Mouse (Mus musculus) ES-Bruce4 (cell line): ENCODE measurements at regions not wholly inside any gene's neighbourhood (a gene's known extent, or its start where the extent isn't known, plus 50 kb on each side); places are given as distances from the start of the nearest gene placed in this dataset.

ENCODE experiments used
- H3K27ac ChIP-seq: 2 replicates; pipeline ENCODE4 v1.5.1; 2012; ENCODE audit warnings: low read length, inconsistent platforms; ENCODE audit not compliant: insufficient read depth
- H3K27me3 ChIP-seq: 2 replicates; pipeline ENCODE4 v1.6.1; 2012; ENCODE audit warnings: mild to moderate bottlenecking, low read length, inconsistent platforms; ENCODE audit not compliant: control insufficient read depth, poor library complexity, insufficient read depth, severe bottlenecking
- H3K36me3 ChIP-seq: 2 replicates; pipeline ENCODE4 v1.6.1; 2012; ENCODE audit warnings: inconsistent platforms, mild to moderate bottlenecking, low read length, moderate library complexity; ENCODE audit not compliant: control insufficient read depth, poor library complexity, insufficient read depth, severe bottlenecking
- H3K4me1 ChIP-seq: one replicate; pipeline ENCODE4 v1.8.1; 2011; ENCODE audit warnings: low read length; ENCODE audit not compliant: control insufficient read depth, insufficient read depth
- H3K4me3 ChIP-seq: 2 replicates; pipeline ENCODE4 v1.5.1; 2011; ENCODE audit warnings: low read depth, mild to moderate bottlenecking, low read length
- H3K9ac ChIP-seq: 2 replicates; pipeline ENCODE4 v1.6.1; 2012; ENCODE audit warnings: low read depth, mild to moderate bottlenecking, inconsistent platforms; ENCODE audit not compliant: poor library complexity, severe bottlenecking
- H3K9me3 ChIP-seq: replicated peaks from 2 replicates; pipeline ENCODE4 v1.6.1; 2012; ENCODE audit warnings: mild to moderate bottlenecking, low read length, inconsistent platforms; ENCODE audit not compliant: control insufficient read depth, poor library complexity, insufficient read depth, severe bottlenecking
- CTCF ChIP-seq: IDR thresholded peaks from one replicate; pipeline ENCODE4 v1.8.1; 2011; ENCODE audit warnings: low read depth, low read length
- EP300 ChIP-seq: IDR thresholded peaks from 2 replicates; pipeline ENCODE4 v1.6.1; 2011; ENCODE audit warnings: low read depth, low read length; ENCODE audit not compliant: insufficient read depth
- POLR2A ChIP-seq: IDR thresholded peaks from one replicate; pipeline ENCODE4 v1.8.1; 2011; ENCODE audit warnings: low read length; ENCODE audit not compliant: insufficient read depth

GRCm38 (mm10) chr10:98388543-98388942 lies 525.7 kb upstream of the Atp2b1 start:
- no peak overlapping the region for H3K27ac ChIP-seq
- TF ChIP-seq EP300: no peak
- TF ChIP-seq POLR2A: no peak
- TF ChIP-seq CTCF: no peak
- no peak overlapping the region for H3K4me3 ChIP-seq
- no peak overlapping the region for H3K9ac ChIP-seq
- H3K27me3 ChIP-seq: no peaks in the 10 kb centered on the region
- H3K4me1 ChIP-seq: no peaks in the 10 kb centered on the region
- no peaks in the 10 kb centered on the region for H3K9me3 ChIP-seq
- no peaks in the 10 kb centered on the region for H3K36me3 ChIP-seq

- TF ChIP-seq CTCF: no peak
- no peak for TF ChIP-seq EP300
- TF ChIP-seq POLR2A: no peak
- Histone ChIP-seq H3K36me3 (no peaks in the 10 kb centered on the region), H3K27ac (no peak overlapping the region), H3K4me1 (no peaks in the 10 kb centered on the region), H3K9me3 (no peaks in the 10 kb centered on the region), H3K9ac (no peak overlapping the region), H3K27me3 (no peaks in the 10 kb centered on the region), H3K4me3 (no peak overlapping the region)
Measured at GRCm38 (mm10) chr10:98399864-98400263, 514.3 kb upstream of the Atp2b1 start.

GRCm38 (mm10) chr10:98417807-98418743 lies 496.1 kb upstream of the Atp2b1 start:
- H3K36me3 ChIP-seq: no peaks in the 10 kb centered on the region
- H3K4me1 ChIP-seq: no peaks in the 10 kb centered on the region
- TF ChIP-seq CTCF (no peak), EP300 (no peak), POLR2A (no peak)
- no peak overlapping the region for H3K9ac ChIP-seq
- no peaks in the 10 kb centered on the region for H3K27me3 ChIP-seq
- no peaks in the 10 kb centered on the region for H3K9me3 ChIP-seq
- H3K27ac ChIP-seq: no peak overlapping the region
- no peak overlapping the region for H3K4me3 ChIP-seq

- no peak for TF ChIP-seq CTCF
- TF ChIP-seq POLR2A: no peak
- TF ChIP-seq EP300: no peak
- H3K36me3 ChIP-seq: no peaks in the 10 kb centered on the region
- no peaks in the 10 kb centered on the region for H3K9me3 ChIP-seq
- no peak overlapping the region for H3K4me3 ChIP-seq
- H3K9ac ChIP-seq: no peak overlapping the region
- H3K4me1 ChIP-seq: no peaks in the 10 kb centered on the region
- H3K27ac ChIP-seq: no peak overlapping the region
- H3K27me3 ChIP-seq: no peaks in the 10 kb centered on the region
Measured at GRCm38 (mm10) chr10:98424450-98424849, 489.8 kb upstream of the Atp2b1 start.

- H3K4me3 ChIP-seq: no peak overlapping the region
- TF ChIP-seq POLR2A (no peak), EP300 (no peak), CTCF (no peak)
- no peaks in the 10 kb centered on the region for H3K27me3 ChIP-seq
- H3K4me1 ChIP-seq: no peaks in the 10 kb centered on the region
- H3K9me3 ChIP-seq: no peaks in the 10 kb centered on the region
- H3K36me3 ChIP-seq: no peaks in the 10 kb centered on the region
- H3K27ac ChIP-seq: no peak overlapping the region
- H3K9ac ChIP-seq: no peak overlapping the region
Measured at GRCm38 (mm10) chr10:98434974-98435373, 479.2 kb upstream of the Atp2b1 start.

GRCm38 (mm10) chr10:98461538-98461937 lies 452.7 kb upstream of the Atp2b1 start:
- H3K36me3 ChIP-seq: no peaks in the 10 kb centered on the region
- no peaks in the 10 kb centered on the region for H3K27me3 ChIP-seq
- TF ChIP-seq POLR2A (no peak), EP300 (no peak)
- no peak overlapping the region for H3K4me3 ChIP-seq
- no peaks in the 10 kb centered on the region for H3K4me1 ChIP-seq
- H3K27ac ChIP-seq: no peak overlapping the region
- H3K9ac ChIP-seq: no peak overlapping the region
- H3K9me3 ChIP-seq: no peaks in the 10 kb centered on the region
